Mouse (Mus musculus) heart, embryonic 13.5 days (tissue): Measurements from ENCODE around the gene C130032M10Rik. TPM values are rescaled to one million over a fixed set of nuclear protein-coding genes. Genes with fewer than 3 reads are reported as not detected.

Source experiments
- ATAC-seq: fragments of 200-750 bp; cut with Nextera tagmentation; 2 replicates; pipeline ENCODE4 v1.8.0; 2017; ENCODE audit warnings: moderate TSS enrichment; ENCODE audit not compliant: insufficient number of reproducible peaks, low FRiP score, low TSS enrichment; ENCODE audit errors: extremely low read depth
- H3K27ac ChIP-seq: fragments of 300-500 bp; sonication (generic); replicated peaks from 2 replicates; pipeline ENCODE4 v1.5.1; 2015; ENCODE audit warnings: moderate library complexity, mild to moderate bottlenecking, inconsistent platforms
- H3K27me3 ChIP-seq: fragments of 300-500 bp; sonication (generic); replicated peaks from 2 replicates; pipeline ENCODE4 v1.6.1; 2015; ENCODE audit warnings: mild to moderate bottlenecking, inconsistent platforms
- H3K36me3 ChIP-seq: fragments of 300-500 bp; sonication (generic); 2 replicates; pipeline ENCODE4 v1.6.1; 2015; ENCODE audit warnings: mild to moderate bottlenecking, inconsistent platforms
- H3K4me1 ChIP-seq: fragments of 300-500 bp; sonication (generic); 2 replicates; pipeline ENCODE4 v1.6.1; 2015; ENCODE audit warnings: inconsistent platforms
- H3K4me2 ChIP-seq: fragments of 300-500 bp; sonication (generic); 2 replicates; pipeline ENCODE4 v1.6.1; 2015; ENCODE audit warnings: inconsistent platforms, mild to moderate bottlenecking, moderate library complexity
- H3K4me3 ChIP-seq: fragments of 300-500 bp; sonication (generic); 2 replicates; pipeline ENCODE4 v1.5.1; 2015; ENCODE audit warnings: moderate library complexity, mild to moderate bottlenecking, inconsistent platforms
- H3K9ac ChIP-seq: fragments of 300-500 bp; sonication (generic); 2 replicates; pipeline ENCODE4 v1.6.1; 2015; ENCODE audit warnings: inconsistent platforms, mild to moderate bottlenecking, moderate library complexity
- H3K9me3 ChIP-seq: fragments of 300-500 bp; sonication (generic); 2 replicates; pipeline ENCODE4 v1.6.1; 2016; ENCODE audit warnings: inconsistent platforms
- WGBS: fragments of 180-500 bp; shearing (Covaris S2); methylation state at CpG from one replicate; pipeline ENCODE4 v1.1.7; 2015; ENCODE audit warnings: mixed read lengths; 5-methylcytosine and 5-hydroxymethylcytosine counted together
- polyA plus RNA-seq: library from polyadenylated mRNA; unstranded; fragments of >200 nt; fragmentation: Nextera tagmentation; extraction: Ambion mirVana; gene quantifications from 2 replicates; pipeline ENCODE4 v1.2.1, GENCODE M21; 2015

The C130032M10Rik gene
- polyA plus RNA-seq, 1 experiment from 2014 or later = 1.0 TPM

- H3K4me3 ChIP-seq = no peak overlapping the region
- no peak for ATAC-seq
- H3K4me1 ChIP-seq = peaks cover 42% of the 10 kb centered on the region
- no peak overlapping the region for H3K4me2 ChIP-seq
- H3K9me3 ChIP-seq = no peaks in the 10 kb centered on the region
- 0 out of 2 replicates have a peak, but pooled peaks cover 4% of the 10 kb centered on the region for H3K27me3 ChIP-seq
- peak overlapping the region; percentile 32; the same call in 1 of the 2 replicates for H3K27ac ChIP-seq
- no peak overlapping the region for H3K9ac ChIP-seq
- no peaks in the 10 kb centered on the region for H3K36me3 ChIP-seq
- 14% methylated on average over 6 of the region's 6 CpGs for WGBS
These were observed 34.5 kb downstream of the C130032M10Rik start for GRCm38 (mm10) chr9:114550033-114550432.

- no peaks in the 10 kb centered on the region for H3K36me3 ChIP-seq
- H3K4me3 ChIP-seq = no peak overlapping the region
- peaks cover 41% of the 10 kb centered on the region for H3K27me3 ChIP-seq
- no peak for ATAC-seq
- H3K4me2 ChIP-seq = no peak overlapping the region
- no peaks in the 10 kb centered on the region for H3K9me3 ChIP-seq
- H3K4me1 ChIP-seq = peaks cover 34% of the 10 kb centered on the region
- no peak overlapping the region for H3K9ac ChIP-seq
- H3K27ac ChIP-seq = no peak overlapping the region
These were observed 38.3 kb downstream of the C130032M10Rik start for GRCm38 (mm10) chr9:114553828-114554227.

- no peaks in the 10 kb centered on the region for H3K36me3 ChIP-seq
- H3K27me3 ChIP-seq = peaks cover 48% of the 10 kb centered on the region
- no peak overlapping the region for H3K9ac ChIP-seq
- no peaks in the 10 kb centered on the region for H3K9me3 ChIP-seq
- no peak overlapping the region for H3K27ac ChIP-seq
- ATAC-seq = no peak
- H3K4me1 ChIP-seq = peaks cover 28% of the 10 kb centered on the region
- WGBS = 61% methylated on average over 5 of the region's 5 CpGs
- no peak overlapping the region for H3K4me2 ChIP-seq
- no peak overlapping the region for H3K4me3 ChIP-seq
These were observed 39.0 kb downstream of the C130032M10Rik start for GRCm38 (mm10) chr9:114554355-114554979.

GRCm38 (mm10) chr9:114556276-114556855 lies 40.9 kb downstream of the C130032M10Rik start:
- H3K9me3 ChIP-seq = no peaks in the 10 kb centered on the region
- H3K36me3 ChIP-seq = no peaks in the 10 kb centered on the region
- H3K27ac ChIP-seq = no peak overlapping the region
- peaks cover 28% of the 10 kb centered on the region for H3K4me1 ChIP-seq
- peaks cover 67% of the 10 kb centered on the region for H3K27me3 ChIP-seq
- no peak overlapping the region for H3K4me3 ChIP-seq
- 0 out of 2 replicates have a peak overlapping the region, but pooled peaks have one; percentile 13 for H3K4me2 ChIP-seq
- H3K9ac ChIP-seq = no peak overlapping the region
- WGBS = 39% methylated on average over 10 of the region's 10 CpGs
- ATAC-seq = no peak

- peaks cover 74% of the 10 kb centered on the region for H3K27me3 ChIP-seq
- 28% methylated on average over 7 of the region's 7 CpGs for WGBS
- no peak overlapping the region for H3K27ac ChIP-seq
- no peaks in the 10 kb centered on the region for H3K9me3 ChIP-seq
- H3K4me2 ChIP-seq = no peak overlapping the region
- ATAC-seq = no peak
- no peak overlapping the region for H3K4me3 ChIP-seq
- H3K9ac ChIP-seq = no peak overlapping the region
- peaks cover 30% of the 10 kb centered on the region for H3K4me1 ChIP-seq
- H3K36me3 ChIP-seq = no peaks in the 10 kb centered on the region
These were observed 41.6 kb downstream of the C130032M10Rik start for GRCm38 (mm10) chr9:114557086-114557485.

- WGBS = 35% methylated on average over 7 of the region's 7 CpGs
- Histone ChIP-seq H3K4me3 (peak overlapping the region; percentile 66; the same call in 1 of the 2 replicates), H3K4me1 (peaks cover 42% of the 10 kb centered on the region)
These were observed 44.6 kb downstream of the C130032M10Rik start for GRCm38 (mm10) chr9:114560141-114560540.

GRCm38 (mm10) chr9:114560771-114561670 lies 45.5 kb downstream of the C130032M10Rik start:
- H3K27ac ChIP-seq = no peak overlapping the region
- ATAC-seq = no peak
- 3% methylated on average over 36 of the region's 36 CpGs for WGBS
- H3K4me2 ChIP-seq = peak overlapping the region; percentile 92
- H3K27me3 ChIP-seq = peaks cover 92% of the 10 kb centered on the region
- no peaks in the 10 kb centered on the region for H3K9me3 ChIP-seq
- peak overlapping the region; percentile 66 for H3K4me3 ChIP-seq
- H3K36me3 ChIP-seq = no peaks in the 10 kb centered on the region
- peaks cover 42% of the 10 kb centered on the region for H3K4me1 ChIP-seq
- peak overlapping the region; percentile 80 for H3K9ac ChIP-seq

More at GRCm38 (mm10) chr9:114560141-114560540, 44.6 kb downstream of the C130032M10Rik start:
- no peak overlapping the region for H3K27ac ChIP-seq
- H3K9me3 ChIP-seq = no peaks in the 10 kb centered on the region
- peak overlapping the region; percentile 92 for H3K4me2 ChIP-seq
- ATAC-seq = no peak
- H3K9ac ChIP-seq = no peak overlapping the region
- peaks cover 99% of the 10 kb centered on the region for H3K27me3 ChIP-seq
- H3K36me3 ChIP-seq = no peaks in the 10 kb centered on the region

- Histone ChIP-seq H3K36me3 (no peaks in the 10 kb centered on the region), H3K4me2 (peak overlapping the region; percentile 92), H3K27ac (no peak overlapping the region), H3K9ac (peak overlapping the region; percentile 80), H3K27me3 (peaks cover 90% of the 10 kb centered on the region), H3K9me3 (no peaks in the 10 kb centered on the region), H3K4me3 (peak overlapping the region; percentile 66), H3K4me1 (peaks cover 38% of the 10 kb centered on the region)
- WGBS = 3% methylated on average over 12 of the region's 12 CpGs
- no peak for ATAC-seq
These were observed 46.1 kb downstream of the C130032M10Rik start for GRCm38 (mm10) chr9:114561671-114561971.

- WGBS = under 1% methylated on average over 101 of the region's 101 CpGs
- H3K4me1 ChIP-seq = peaks cover 34% of the 10 kb centered on the region
- H3K9ac ChIP-seq = peak overlapping the region; percentile 80
- H3K4me2 ChIP-seq = peak overlapping the region; percentile 92
- H3K27me3 ChIP-seq = peaks cover 86% of the 10 kb centered on the region
- peak overlapping the region; percentile 66 for H3K4me3 ChIP-seq
- no peak for ATAC-seq
- no peak overlapping the region for H3K27ac ChIP-seq
- no peaks in the 10 kb centered on the region for H3K9me3 ChIP-seq
- no peaks in the 10 kb centered on the region for H3K36me3 ChIP-seq
These were observed 46.8 kb downstream of the C130032M10Rik start for GRCm38 (mm10) chr9:114562031-114562918.

- Histone ChIP-seq H3K9ac (peak overlapping the region; percentile 80), H3K4me1 (peaks cover 34% of the 10 kb centered on the region), H3K27me3 (peaks cover 81% of the 10 kb centered on the region), H3K36me3 (no peaks in the 10 kb centered on the region), H3K4me2 (peak overlapping the region; percentile 92), H3K9me3 (no peaks in the 10 kb centered on the region), H3K4me3 (peak overlapping the region; percentile 66), H3K27ac (no peak overlapping the region)
- under 1% methylated on average over 96 of the region's 122 CpGs for WGBS
- ATAC-seq = no peak
These were observed 47.6 kb downstream of the C130032M10Rik start for GRCm38 (mm10) chr9:114562919-114563751.
